Mouse (Mus musculus): ENCODE results near the gene Prpf6.

Prpf6 gene

GRCm38 (mm10) chr2:181689466-181690160 lies 97.9 kb downstream of the Prpf6 start:
- in situ Hi-C loops (cut with MseI, MboI), result no loop called here

- in situ Hi-C loops (cut with MseI, MboI), result no loop called here
Observed at GRCm38 (mm10) chr2:181691083-181691482, 99.4 kb downstream of the Prpf6 start.

GRCm38 (mm10) chr2:181691571-181691970 lies 99.9 kb downstream of the Prpf6 start:
- in situ Hi-C loops (cut with MseI, MboI), result no loop called here

- in situ Hi-C loops (cut with MseI, MboI), result no loop called here
Observed at GRCm38 (mm10) chr2:181692304-181692703, 100.6 kb downstream of the Prpf6 start.

GRCm38 (mm10) chr2:181693339-181694280 lies 101.9 kb downstream of the Prpf6 start, which contains the start of gene Rgs19:
TSS of gene Rgs19 (minus strand) at chr2:181693977.
- in situ Hi-C loops (cut with MseI, MboI), result no loop called here

GRCm38 (mm10) chr2:181694581-181694980 lies 102.9 kb downstream of the Prpf6 start:
- in situ Hi-C loops (cut with MseI, MboI), result no loop called here

GRCm38 (mm10) chr2:181695776-181696175 lies 104.1 kb downstream of the Prpf6 start:
- in situ Hi-C loops (cut with MseI, MboI), result no loop called here

GRCm38 (mm10) chr2:181696801-181697420 lies 105.2 kb downstream of the Prpf6 start:
- in situ Hi-C loops (cut with MseI, MboI), result no loop called here

- in situ Hi-C loops (cut with MseI, MboI), result no loop called here
Observed at GRCm38 (mm10) chr2:181698241-181698640, 106.6 kb downstream of the Prpf6 start, which contains the start of gene Lkaaear1. TSS of gene Lkaaear1 (minus strand) at chr2:181698442.
